Mouse (Mus musculus): ENCODE measurements around the gene Slc22a14. TPM values are rescaled to one million over a fixed set of nuclear protein-coding genes. Genes with fewer than 3 reads are reported as not detected.

The Slc22a14 gene
- polyA plus RNA-seq, 1 experiment from 2014 or later = not detected

GRCm38 (mm10) chr9:119130692-119131091 is 234.7 kb downstream of the Slc22a14 start:
- H3K27ac ChIP-seq (ENCODE audit: low read depth, low read length) = no peak overlapping the region
- no peaks in the 10 kb centered on the region for H3K36me3 ChIP-seq (ENCODE audit: control insufficient read depth, insufficient read depth, low read length)
- H3K27me3 ChIP-seq (ENCODE audit: control insufficient read depth, insufficient read depth, low read length) = no peaks in the 10 kb centered on the region
- no peak overlapping the region for H3K4me3 ChIP-seq (ENCODE audit: low read depth, low read length)
- no peak for ATAC-seq (replicated peaks; ENCODE audit: insufficient number of reproducible peaks, low FRiP score, low TSS enrichment)
- no peaks in the 10 kb centered on the region for H3K9me3 ChIP-seq (replicated peaks; ENCODE audit: control insufficient read depth, low read length)
- H3K4me1 ChIP-seq (ENCODE audit: control insufficient read depth, insufficient read depth, low read length) = no peaks in the 10 kb centered on the region
- H3K9ac ChIP-seq (ENCODE audit: low read depth, low read length) = no peak overlapping the region
- H3K4me2 ChIP-seq = no peak overlapping the region
- WGBS (ENCODE audit: insufficient replicate concordance) = 56% methylated on average over 5 of the region's 5 CpGs

- H3K4me2 ChIP-seq = no peak overlapping the region
- no peak overlapping the region for H3K27ac ChIP-seq (ENCODE audit: low read depth, low read length)
- ATAC-seq (replicated peaks; ENCODE audit: insufficient number of reproducible peaks, low FRiP score, low TSS enrichment) = no peak
- no peaks in the 10 kb centered on the region for H3K9me3 ChIP-seq (replicated peaks; ENCODE audit: control insufficient read depth, low read length)
- H3K9ac ChIP-seq (ENCODE audit: low read depth, low read length) = no peak overlapping the region
- no peaks in the 10 kb centered on the region for H3K27me3 ChIP-seq (ENCODE audit: control insufficient read depth, insufficient read depth, low read length)
- H3K4me1 ChIP-seq (ENCODE audit: control insufficient read depth, insufficient read depth, low read length) = no peaks in the 10 kb centered on the region
- WGBS (ENCODE audit: insufficient replicate concordance) = 75% methylated on average over 12 of the region's 12 CpGs
- no peaks in the 10 kb centered on the region for H3K36me3 ChIP-seq (ENCODE audit: control insufficient read depth, insufficient read depth, low read length)
- H3K4me3 ChIP-seq (ENCODE audit: low read depth, low read length) = no peak overlapping the region
Measured at GRCm38 (mm10) chr9:119128436-119129181, 236.7 kb downstream of the Slc22a14 start.

GRCm38 (mm10) chr9:119122596-119123369 is 242.6 kb downstream of the Slc22a14 start:
- no peak overlapping the region for H3K4me2 ChIP-seq
- ATAC-seq (replicated peaks; ENCODE audit: insufficient number of reproducible peaks, low FRiP score, low TSS enrichment) = no peak
- H3K4me3 ChIP-seq (ENCODE audit: low read depth, low read length) = no peak overlapping the region
- no peaks in the 10 kb centered on the region for H3K9me3 ChIP-seq (replicated peaks; ENCODE audit: control insufficient read depth, low read length)
- no peaks in the 10 kb centered on the region for H3K36me3 ChIP-seq (ENCODE audit: control insufficient read depth, insufficient read depth, low read length)
- H3K4me1 ChIP-seq (ENCODE audit: control insufficient read depth, insufficient read depth, low read length) = no peaks in the 10 kb centered on the region
- H3K9ac ChIP-seq (ENCODE audit: low read depth, low read length) = no peak overlapping the region
- H3K27me3 ChIP-seq (ENCODE audit: control insufficient read depth, insufficient read depth, low read length) = no peaks in the 10 kb centered on the region
- WGBS (ENCODE audit: insufficient replicate concordance) = 83% methylated on average over 18 of the region's 18 CpGs
- no peak overlapping the region for H3K27ac ChIP-seq (ENCODE audit: low read depth, low read length)

GRCm38 (mm10) chr9:119120168-119120560 is 245.2 kb downstream of the Slc22a14 start:
- Histone ChIP-seq H3K9ac (ENCODE audit: low read depth, low read length) (no peak overlapping the region), H3K4me1 (ENCODE audit: control insufficient read depth, insufficient read depth, low read length) (no peaks in the 10 kb centered on the region), H3K36me3 (ENCODE audit: control insufficient read depth, insufficient read depth, low read length) (no peaks in the 10 kb centered on the region), H3K27me3 (ENCODE audit: control insufficient read depth, insufficient read depth, low read length) (no peaks in the 10 kb centered on the region), H3K4me3 (ENCODE audit: low read depth, low read length) (no peak overlapping the region), H3K9me3 (replicated peaks; ENCODE audit: control insufficient read depth, low read length) (no peaks in the 10 kb centered on the region), H3K4me2 (no peak overlapping the region), H3K27ac (ENCODE audit: low read depth, low read length) (no peak overlapping the region)
- 64% methylated on average over 3 of the region's 3 CpGs for WGBS (ENCODE audit: insufficient replicate concordance)
- ATAC-seq (replicated peaks; ENCODE audit: insufficient number of reproducible peaks, low FRiP score, low TSS enrichment) = no peak

Other genes starting within 250 kb of the Slc22a14 start
- 0.50 TPM in 1 of 2 replicates, not detected in the other for gene Acaa1b, start 208.5 kb downstream of the Slc22a14 start, polyA plus RNA-seq (2014; fragmentation: Nextera tagmentation; extraction: Ambion mirVana)
- gene Gm47289, start 206.4 kb downstream of the Slc22a14 start, polyA plus RNA-seq (2014; fragmentation: Nextera tagmentation; extraction: Ambion mirVana) = not detected in 2 replicates
- gene Slc22a13, start 156.5 kb downstream of the Slc22a14 start, polyA plus RNA-seq (2014; fragmentation: Nextera tagmentation; extraction: Ambion mirVana) = not detected in 2 replicates
- 9.9 and 11.9 TPM in 2 replicates for gene Oxsr1, start 43.1 kb downstream of the Slc22a14 start, polyA plus RNA-seq (2014; fragmentation: Nextera tagmentation; extraction: Ambion mirVana)
- 72.5 and 81.2 TPM in 2 replicates for gene Acaa1a, start 25.9 kb downstream of the Slc22a14 start, polyA plus RNA-seq (2014; fragmentation: Nextera tagmentation; extraction: Ambion mirVana)
- 12.5 and 13.3 TPM in 2 replicates for gene Myd88, start 24.1 kb downstream of the Slc22a14 start, polyA plus RNA-seq (2014; fragmentation: Nextera tagmentation; extraction: Ambion mirVana)
- 2.2 and 2.4 TPM in 2 replicates for gene Xylb, start 8.2 kb downstream of the Slc22a14 start, polyA plus RNA-seq (2014; fragmentation: Nextera tagmentation; extraction: Ambion mirVana)
- 26.9 and 29.1 TPM in 2 replicates for gene Acvr2b, start 36.6 kb upstream of the Slc22a14 start, polyA plus RNA-seq (2014; fragmentation: Nextera tagmentation; extraction: Ambion mirVana)
- 19.4 and 20.2 TPM in 2 replicates for gene Exog, start 79.4 kb upstream of the Slc22a14 start, polyA plus RNA-seq (2014; fragmentation: Nextera tagmentation; extraction: Ambion mirVana)
- 8.0 and 8.6 TPM in 2 replicates for gene Scn5a, start 213.5 kb upstream of the Slc22a14 start, polyA plus RNA-seq (2014; fragmentation: Nextera tagmentation; extraction: Ambion mirVana)